Mouse (Mus musculus): ENCODE results near the gene Tnf.

GRCm38 (mm10) chr17:35193881-35194843 lies 7.6 kb downstream of the Tnf start, which contains the start of gene Ltb:
- TF ChIP-seq CTCF (IDR thresholded peaks at IDR 0.05) (no peak), EP300 (IDR thresholded peaks at IDR 0.05) (no peak)

Data from lung, postnatal 0 days (tissue).